Mouse (Mus musculus) MEL (cell line): Measurements from ENCODE around the gene Arl15. TPM values are rescaled to one million over a fixed set of nuclear protein-coding genes. Genes with fewer than 3 reads are reported as not detected.

ENCODE experiments used
- DNase-seq: peaks from one replicate; pipeline ENCODE4 v3.0.0; 2011; ENCODE audit warnings: low read depth, low spot score
- H3K27ac ChIP-seq: 2 replicates; pipeline ENCODE4 v1.5.1; 2012; ENCODE audit warnings: low read depth, mild to moderate bottlenecking, control low read depth, low read length, moderate library complexity; ENCODE audit not compliant: control insufficient read depth
- H3K27me3 ChIP-seq, 2 experiments: fragments of 150-350 bp in 1 of 2; sonication (generic) in 1 of 2; 2 replicates each; pipeline ENCODE4 v1.6.1; 2012; ENCODE audit warnings: low read length in 2 of 2, mild to moderate bottlenecking in 2 of 2, improper control_type of control experiment in 1 of 2, moderate library complexity in 1 of 2; ENCODE audit not compliant: insufficient read depth in 2 of 2, control insufficient read depth in 1 of 2
- H3K36me3 ChIP-seq, 2 experiments: 2 replicates each; pipeline ENCODE4 v1.6.1; 2012 to 2014; ENCODE audit warnings: low read length in 2 of 2, improper control_type of control experiment in 1 of 2, inconsistent platforms in 1 of 2, mild to moderate bottlenecking in 1 of 2; ENCODE audit not compliant: insufficient read depth in 2 of 2, control insufficient read depth in 1 of 2
- H3K4me1 ChIP-seq, 2 experiments: fragments of 150-350 bp in 1 of 2; sonication (generic) in 1 of 2; 2 replicates each; pipeline ENCODE4 v1.6.1; 2012; ENCODE audit warnings: low read length in 2 of 2, improper control_type of control experiment in 1 of 2, mild to moderate bottlenecking in 1 of 2; ENCODE audit not compliant: insufficient read depth in 2 of 2, control insufficient read depth in 1 of 2
- H3K4me3 ChIP-seq, 2 experiments: fragments of 150-350 bp in 1 of 2; sonication (generic) in 1 of 2; 2 replicates each; pipeline ENCODE4 v1.5.1; 2012; ENCODE audit warnings: low read depth in 2 of 2, low read length in 2 of 2, mild to moderate bottlenecking in 2 of 2, moderate library complexity in 2 of 2, control low read depth in 1 of 2, improper control_type of control experiment in 1 of 2; ENCODE audit not compliant: control insufficient read depth in 1 of 2, insufficient read depth in 1 of 2
- H3K79me2 ChIP-seq: 2 replicates; pipeline ENCODE4 v1.6.1; 2012; ENCODE audit warnings: mild to moderate bottlenecking, low read length, moderate library complexity; ENCODE audit not compliant: control insufficient read depth, poor library complexity, insufficient read depth
- H3K9ac ChIP-seq: 2 replicates; pipeline ENCODE4 v1.6.1; 2012; ENCODE audit warnings: low read depth, mild to moderate bottlenecking, control low read depth, low read length, moderate library complexity; ENCODE audit not compliant: control insufficient read depth, poor library complexity, severe bottlenecking
- H3K9me3 ChIP-seq: fragments of 150-350 bp; sonication (generic); replicated peaks from 2 replicates; pipeline ENCODE4 v1.6.1; 2012; ENCODE audit warnings: mild to moderate bottlenecking, low read length, improper control_type of control experiment, moderate library complexity; ENCODE audit not compliant: insufficient read depth
- BHLHE40 ChIP-seq: IDR thresholded peaks from 2 replicates; pipeline ENCODE4 v1.6.1; 2012; ENCODE audit warnings: low read depth, mild to moderate bottlenecking, inconsistent platforms, low read length, improper control_type of control experiment, borderline replicate concordance
- CHD1 ChIP-seq: IDR thresholded peaks from 2 replicates; pipeline ENCODE4 v1.6.1; 2012; ENCODE audit warnings: low read depth, mild to moderate bottlenecking, inconsistent platforms, low read length, improper control_type of control experiment
- CTCF ChIP-seq, 3 experiments: IDR thresholded peaks in 2 of 3; conservative IDR thresholded peaks in 1 of 3; 2 replicates each; pipeline ENCODE4 v1.5.1; 2011 to 2012; ENCODE audit warnings: low read length in 3 of 3, low read depth in 2 of 3, mild to moderate bottlenecking in 2 of 3, improper control_type of control experiment in 1 of 3, inconsistent platforms in 1 of 3, mixed read lengths in 1 of 3, moderate library complexity in 1 of 3; ENCODE audit not compliant: control insufficient read depth in 1 of 3, insufficient read depth in 1 of 3, poor library complexity in 1 of 3, severe bottlenecking in 1 of 3
- ELF1 ChIP-seq: IDR thresholded peaks from 2 replicates; pipeline ENCODE4 v1.6.1; 2014; ENCODE audit warnings: low read depth, mild to moderate bottlenecking, inconsistent platforms, low read length, improper control_type of control experiment, moderate library complexity
- EP300 ChIP-seq, 2 experiments: IDR thresholded peaks; 2 replicates each; pipeline ENCODE4 v1.6.1; 2011; ENCODE audit warnings: improper control_type of control experiment in 2 of 2, low read length in 2 of 2, low read depth in 1 of 2, mild to moderate bottlenecking in 1 of 2
- ETS1 ChIP-seq: IDR thresholded peaks from 2 replicates; pipeline ENCODE4 v1.6.1; 2012; ENCODE audit warnings: low read depth, mild to moderate bottlenecking, inconsistent platforms, low read length, improper control_type of control experiment, moderate library complexity
- GATA1 ChIP-seq: IDR thresholded peaks from 2 replicates; pipeline ENCODE4 v1.6.1; 2011; ENCODE audit warnings: low read depth, low read length, improper control_type of control experiment
- JUND ChIP-seq: IDR thresholded peaks from 2 replicates; pipeline ENCODE4 v1.6.1; 2011; ENCODE audit warnings: low read depth, mild to moderate bottlenecking, improper control_type of control experiment, low read length
- KAT2A ChIP-seq: conservative IDR thresholded peaks from 2 replicates; pipeline ENCODE4 v1.6.1; 2012; ENCODE audit warnings: low read depth, low read length, improper control_type of control experiment, inconsistent platforms
- MAX ChIP-seq: IDR thresholded peaks from 2 replicates; pipeline ENCODE4 v1.6.1; 2011; ENCODE audit warnings: low read length, improper control_type of control experiment
- MYC ChIP-seq: IDR thresholded peaks from 2 replicates; pipeline ENCODE4 v1.6.1; 2011; ENCODE audit warnings: low read depth, mild to moderate bottlenecking, low read length, improper control_type of control experiment, moderate library complexity
- NELFE ChIP-seq: IDR thresholded peaks from 2 replicates; pipeline ENCODE4 v1.6.1; 2011; ENCODE audit warnings: low read depth, low read length, improper control_type of control experiment
- POLR2AphosphoS2 ChIP-seq: IDR thresholded peaks from 2 replicates; pipeline ENCODE4 v1.6.1; 2011; ENCODE audit warnings: low read length, improper control_type of control experiment
- POLR2AphosphoS5 ChIP-seq: IDR thresholded peaks from 2 replicates; pipeline ENCODE4 v1.6.1; 2012; ENCODE audit warnings: low read depth, borderline replicate concordance, mild to moderate bottlenecking, inconsistent platforms, low read length, moderate library complexity, mixed read lengths
- RAD21 ChIP-seq: IDR thresholded peaks from 2 replicates; pipeline ENCODE4 v1.6.1; 2011; ENCODE audit warnings: mild to moderate bottlenecking, low read depth, low read length, improper control_type of control experiment
- RCOR1 ChIP-seq: IDR thresholded peaks from 2 replicates; pipeline ENCODE4 v1.6.1; 2012; ENCODE audit warnings: low read depth, mild to moderate bottlenecking, inconsistent platforms, low read length, improper control_type of control experiment
- TAL1 ChIP-seq: IDR thresholded peaks from 2 replicates; pipeline ENCODE4 v1.6.1; 2012; ENCODE audit warnings: mild to moderate bottlenecking, inconsistent platforms, low read length, moderate library complexity, mixed read lengths
- TBP ChIP-seq: IDR thresholded peaks from 2 replicates; pipeline ENCODE4 v1.8.0; 2011; ENCODE audit warnings: low read depth, low read length, improper control_type of control experiment
- TCF12 ChIP-seq: IDR thresholded peaks from 2 replicates; pipeline ENCODE4 v1.6.1; 2014; ENCODE audit warnings: low read depth, mild to moderate bottlenecking, inconsistent platforms, low read length, improper control_type of control experiment, moderate library complexity
- USF1 ChIP-seq: IDR thresholded peaks from 2 replicates; pipeline ENCODE4 v1.6.1; 2014; ENCODE audit warnings: low read depth, mild to moderate bottlenecking, inconsistent platforms, low read length, improper control_type of control experiment, moderate library complexity
- ZC3H11A ChIP-seq: IDR thresholded peaks from 2 replicates; pipeline ENCODE4 v1.6.1; 2012; ENCODE audit warnings: low read depth, mild to moderate bottlenecking, inconsistent platforms, low read length, improper control_type of control experiment
- ZKSCAN1 ChIP-seq: IDR thresholded peaks from 2 replicates; pipeline ENCODE4 v1.6.1; 2012; ENCODE audit warnings: low read depth, mild to moderate bottlenecking, inconsistent platforms, low read length, improper control_type of control experiment, moderate library complexity
- polyA plus RNA-seq, 2 experiments: library from polyadenylated mRNA; stranded (reverse) in 1 of 2; unstranded in 1 of 2; fragments of >175 nt in 1 of 2; fragments of >200 nt in 1 of 2; gene quantifications; 2 replicates each; pipeline versions ENCODE4 v1.2.1 to v1.2.4; 2012; ENCODE audit warnings: low replicate concordance in 2 of 2, low read depth in 1 of 2; ENCODE audit not compliant: insufficient read length in 2 of 2, insufficient read depth in 1 of 2, missing spikeins in 1 of 2
- total RNA-seq: library from RNA; depleted of rRNA; stranded (reverse); fragments of 300-350 nt; gene quantifications from 2 replicates; pipeline ENCODE4 v1.2.3, GENCODE M21; 2012

The Arl15 gene
- total and polyA plus RNA-seq, 3 experiments: 3.6 to 5.8 TPM; not detected in 1

- no peaks in the 10 kb centered on the region for H3K9me3 ChIP-seq
- H3K4me3 ChIP-seq: no peak overlapping the region
- no peaks in the 10 kb centered on the region for H3K79me2 ChIP-seq
- H3K27ac ChIP-seq: no peak overlapping the region
- no peaks in the 10 kb centered on the region for H3K4me1 ChIP-seq
- H3K27me3 ChIP-seq: no peaks in the 10 kb centered on the region
- TF ChIP-seq POLR2AphosphoS5 (no peak), TBP (no peak), BHLHE40 (no peak), EP300 (IDR thresholded peaks at IDR 0.05; ENCODE audit: low read depth in 1 of 2, low read length in 2 of 2) (no peak), ELF1 (no peak)
- DNase-seq: no peak
- H3K36me3 ChIP-seq: no peaks in the 10 kb centered on the region
- no peak overlapping the region for H3K9ac ChIP-seq
Observed at GRCm38 (mm10) chr13:113949708-113950107, 155.4 kb downstream of the Arl15 start.

GRCm38 (mm10) chr13:113950131-113950530 is 155.8 kb downstream of the Arl15 start:
- H3K27ac ChIP-seq: no peak overlapping the region
- no peak for TF ChIP-seq ETS1
- no peak for TF ChIP-seq RCOR1
- no peak for TF ChIP-seq CHD1
- TF ChIP-seq GATA1: no peak
- TF ChIP-seq USF1: no peak
- no peak for TF ChIP-seq TCF12
- TF ChIP-seq POLR2AphosphoS2: no peak
- no peak for TF ChIP-seq NELFE
- no peak for TF ChIP-seq TBP
- no peak for TF ChIP-seq JUND
- no peak for TF ChIP-seq CTCF (IDR thresholded peaks at IDR 0.05 in 2 of 3, conservative IDR thresholded peaks at IDR 0.05 in 1 of 3; ENCODE audit: control insufficient read depth in 1 of 3, insufficient read depth in 1 of 3, low read depth in 2 of 3, low read length in 3 of 3, poor library complexity in 1 of 3, severe bottlenecking in 1 of 3)
- TF ChIP-seq ZKSCAN1: no peak
- TF ChIP-seq TAL1: no peak
- TF ChIP-seq MAX: no peak
- TF ChIP-seq MYC: no peak
- TF ChIP-seq ZC3H11A: no peak
- TF ChIP-seq RAD21: no peak
- TF ChIP-seq KAT2A: no peak
- no peak overlapping the region for H3K4me3 ChIP-seq
- no peak for DNase-seq
- no peak overlapping the region for H3K9ac ChIP-seq
- no peaks in the 10 kb centered on the region for H3K36me3 ChIP-seq
- no peaks in the 10 kb centered on the region for H3K27me3 ChIP-seq
- H3K79me2 ChIP-seq: no peaks in the 10 kb centered on the region
- no peaks in the 10 kb centered on the region for H3K4me1 ChIP-seq
- no peaks in the 10 kb centered on the region for H3K9me3 ChIP-seq
